Mouse (Mus musculus): ENCODE data around the gene Fnbp1. TPM values are rescaled to one million over a fixed set of nuclear protein-coding genes. Genes with fewer than 3 reads are reported as not detected.

Gene Fnbp1
- total RNA-seq, 2 experiments from 2014 or later, result 75.3 to 77.3 TPM

DNA sequence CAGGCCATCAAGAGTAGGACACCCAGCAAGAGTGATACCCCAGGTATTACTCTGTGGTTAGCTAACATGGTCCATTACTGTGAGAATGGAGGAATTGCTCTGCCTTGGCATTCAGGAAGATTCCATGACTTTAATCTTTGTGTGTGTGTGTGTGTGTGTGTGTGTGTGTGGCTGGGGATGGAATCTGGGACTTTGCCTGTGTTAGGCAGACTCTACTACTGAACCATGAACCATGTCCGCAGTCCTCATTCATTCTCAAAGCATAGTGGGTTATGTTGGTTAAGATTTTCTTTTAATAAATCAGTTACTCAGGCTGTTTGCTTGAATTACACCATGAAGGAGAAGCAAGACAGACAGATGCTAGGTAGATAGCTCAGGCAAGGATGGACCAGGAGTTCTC is 98.0 kb downstream of the Fnbp1 start:
- intact Hi-C loops (cut with DNase I), result no loop called here

GRCm38 (mm10) chr2:31042881-31043280 is 98.9 kb downstream of the Fnbp1 start:
- no peak for DNase-seq
- intact Hi-C loops (cut with DNase I), result no loop called here

More for the DNA sequence above, 98.0 kb downstream of the Fnbp1 start:
- no peak for DNase-seq

- intact Hi-C loops (cut with DNase I), result no loop called here
- no peak for DNase-seq
Observed at GRCm38 (mm10) chr2:31041386-31041785, 100.4 kb downstream of the Fnbp1 start.

- no peak for DNase-seq
- intact Hi-C loops (cut with DNase I), result no loop called here
Observed at GRCm38 (mm10) chr2:31040487-31040886, 101.3 kb downstream of the Fnbp1 start.

GRCm38 (mm10) chr2:31040043-31040442 is 101.8 kb downstream of the Fnbp1 start:
- intact Hi-C loops (cut with DNase I), result no loop called here
- DNase-seq, result no peak

DNA sequence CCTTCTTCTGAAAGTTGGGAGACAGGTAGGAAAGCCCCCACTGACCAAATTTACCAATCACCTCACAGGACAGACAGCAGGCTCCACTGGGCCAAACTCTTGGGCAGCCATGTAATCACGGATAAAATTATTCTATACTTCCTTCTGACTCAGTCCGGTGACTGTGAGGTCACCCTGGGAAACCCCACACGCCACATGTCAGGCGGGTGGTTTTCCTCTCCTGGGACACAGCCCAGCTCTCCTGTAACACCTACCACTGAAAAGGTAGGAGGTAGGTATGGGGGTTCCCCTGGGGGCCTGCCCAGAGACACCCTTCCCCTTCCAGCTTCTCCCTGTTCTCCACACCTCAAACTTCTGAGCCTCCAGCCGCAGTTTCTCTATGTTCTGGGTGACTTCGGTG is 105.0 kb downstream of the Fnbp1 start:
- intact Hi-C loops (cut with DNase I), result loop anchor here (10.0 kb wide), 1 partner anchor 108 kb away; the partner anchor contains the start of gene Fnbp1
- DNase-seq, result no peak

DNA sequence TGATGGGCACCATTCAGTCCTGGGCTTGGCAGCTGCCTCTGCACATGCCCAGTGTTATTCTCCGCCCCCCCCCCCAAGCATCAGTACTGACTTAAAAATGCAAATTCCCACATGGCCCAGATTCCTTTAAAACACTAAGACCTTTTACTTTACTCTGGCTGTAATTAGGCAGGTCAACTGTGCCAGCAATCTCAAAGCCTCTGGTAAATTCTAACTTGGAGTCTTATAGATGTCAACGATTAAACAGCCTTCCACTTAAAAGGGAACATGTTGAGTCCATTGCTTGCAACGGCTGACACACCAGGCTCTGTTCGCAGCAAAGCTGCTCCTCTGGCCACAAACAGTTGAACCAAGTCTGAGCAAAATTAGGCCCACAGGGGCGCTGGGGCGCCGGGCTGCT is 109.8 kb downstream of the Fnbp1 start:
- intact Hi-C loops (cut with DNase I), result loop anchor here (10.0 kb wide), 1 partner anchor 113 kb away; the partner anchor contains the start of gene Fnbp1
- no peak for DNase-seq

- DNase-seq, result no peak
- intact Hi-C loops (cut with DNase I), result no loop called here
Observed at GRCm38 (mm10) chr2:31026642-31027041, 115.2 kb downstream of the Fnbp1 start.

- intact Hi-C loops (cut with DNase I), result no loop called here
- DNase-seq, result no peak
Observed at GRCm38 (mm10) chr2:31025458-31025857, 116.3 kb downstream of the Fnbp1 start.

DNA sequence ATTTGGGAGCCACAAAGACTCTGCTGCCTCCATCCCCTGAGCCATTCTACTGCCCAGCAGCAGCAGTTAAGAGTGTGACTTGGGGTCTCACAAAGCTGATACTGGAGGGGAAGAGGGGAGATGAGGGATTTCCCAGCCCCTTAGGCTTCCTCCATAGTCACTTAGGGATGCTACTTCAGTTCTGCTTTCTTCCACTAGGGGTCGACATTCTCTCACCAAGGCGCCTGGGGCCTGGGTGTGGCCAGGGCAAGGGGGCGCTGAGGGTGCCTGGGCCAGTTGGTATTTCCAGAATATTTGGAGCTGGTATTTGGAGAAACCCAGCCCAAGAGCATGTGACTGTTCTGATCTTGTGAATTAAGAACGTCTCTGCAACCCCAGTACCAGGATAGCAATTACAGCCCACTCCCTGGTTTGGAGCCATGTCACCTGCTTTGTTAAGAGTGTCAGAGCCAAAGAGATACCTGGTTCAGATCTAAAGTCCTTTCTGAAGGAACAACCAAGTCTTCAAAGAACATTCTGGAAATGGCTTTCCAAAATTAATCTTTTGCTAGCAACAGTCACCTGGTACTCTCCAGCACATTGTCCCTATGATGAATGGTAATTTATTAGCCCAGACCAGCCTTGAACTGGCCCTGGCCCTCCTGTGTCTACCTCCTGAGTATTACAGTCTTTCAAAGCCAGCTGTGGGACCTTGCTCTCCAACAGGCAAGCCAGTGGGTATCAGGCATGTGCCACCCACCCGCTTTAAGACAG is 117.0 kb downstream of the Fnbp1 start:
- intact Hi-C loops (cut with DNase I), result no loop called here
- peak; percentile 56 for DNase-seq

GRCm38 (mm10) chr2:31023940-31024339 is 117.9 kb downstream of the Fnbp1 start:
- intact Hi-C loops (cut with DNase I), result no loop called here
- no peak for DNase-seq

DNA sequence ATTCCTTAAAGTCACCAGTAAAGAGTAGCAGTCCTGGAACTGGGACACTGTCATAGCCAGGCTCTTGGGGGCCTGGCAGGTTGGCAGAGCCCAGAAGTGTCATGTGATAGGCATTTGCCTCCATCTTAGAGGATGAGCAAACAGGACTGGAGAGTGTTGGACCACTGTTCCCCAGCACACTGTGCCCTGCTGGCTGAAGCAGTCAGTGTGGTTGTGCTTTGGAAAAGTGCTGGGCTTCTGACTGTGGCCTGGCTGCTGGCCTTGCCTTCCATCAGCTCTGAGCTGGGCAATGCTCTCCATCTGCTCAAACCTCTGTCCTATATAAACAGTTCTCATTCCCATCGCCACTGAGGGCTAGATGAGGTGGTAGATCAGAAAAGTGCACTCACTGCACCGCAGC is 121.6 kb downstream of the Fnbp1 start:
- intact Hi-C loops (cut with DNase I), result no loop called here
- no peak for DNase-seq

DNA sequence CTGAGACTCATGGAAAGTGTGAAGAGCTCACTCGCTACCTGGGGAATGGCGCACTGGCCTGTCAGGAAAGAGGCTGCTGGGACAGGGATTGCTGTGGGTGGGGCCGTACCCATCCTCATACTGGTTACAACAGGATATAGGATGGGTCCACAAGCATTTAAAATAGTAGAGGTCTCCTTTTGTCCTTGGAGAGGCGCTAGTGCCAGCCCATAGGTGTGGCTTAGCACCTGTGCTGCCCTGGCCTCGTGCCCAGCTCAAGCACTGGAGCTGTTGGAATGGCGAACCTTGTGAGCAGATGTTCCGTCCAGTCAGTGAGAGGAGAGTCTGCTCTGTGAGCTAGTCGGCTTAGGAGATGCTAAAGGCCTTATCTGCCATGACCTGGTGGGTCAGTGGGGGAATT is 122.8 kb downstream of the Fnbp1 start:
- peak; percentile 36 for DNase-seq
- intact Hi-C loops (cut with DNase I), result no loop called here

DNA sequence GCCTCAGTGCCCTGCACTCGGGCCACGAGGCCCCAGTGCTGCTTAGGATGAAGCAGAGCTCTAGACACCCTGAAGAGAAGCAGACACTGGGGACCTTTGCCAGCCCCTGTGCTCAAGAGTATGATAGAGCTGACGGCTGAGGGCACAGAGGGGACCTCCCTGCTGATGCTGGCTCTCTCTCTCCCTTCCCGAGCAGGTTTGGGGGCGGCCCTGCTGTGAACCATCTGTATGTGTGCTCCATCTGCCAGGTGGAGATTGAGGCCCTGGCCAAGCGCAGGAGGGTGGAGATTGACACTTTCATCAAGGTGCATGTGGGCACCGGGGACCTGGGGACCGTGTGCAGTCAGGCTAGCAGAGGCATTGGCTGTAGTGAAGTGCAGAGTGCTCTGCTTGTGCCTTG is 123.3 kb downstream of the Fnbp1 start:
- peak; percentile 51 for DNase-seq
- intact Hi-C loops (cut with DNase I), result no loop called here

DNA sequence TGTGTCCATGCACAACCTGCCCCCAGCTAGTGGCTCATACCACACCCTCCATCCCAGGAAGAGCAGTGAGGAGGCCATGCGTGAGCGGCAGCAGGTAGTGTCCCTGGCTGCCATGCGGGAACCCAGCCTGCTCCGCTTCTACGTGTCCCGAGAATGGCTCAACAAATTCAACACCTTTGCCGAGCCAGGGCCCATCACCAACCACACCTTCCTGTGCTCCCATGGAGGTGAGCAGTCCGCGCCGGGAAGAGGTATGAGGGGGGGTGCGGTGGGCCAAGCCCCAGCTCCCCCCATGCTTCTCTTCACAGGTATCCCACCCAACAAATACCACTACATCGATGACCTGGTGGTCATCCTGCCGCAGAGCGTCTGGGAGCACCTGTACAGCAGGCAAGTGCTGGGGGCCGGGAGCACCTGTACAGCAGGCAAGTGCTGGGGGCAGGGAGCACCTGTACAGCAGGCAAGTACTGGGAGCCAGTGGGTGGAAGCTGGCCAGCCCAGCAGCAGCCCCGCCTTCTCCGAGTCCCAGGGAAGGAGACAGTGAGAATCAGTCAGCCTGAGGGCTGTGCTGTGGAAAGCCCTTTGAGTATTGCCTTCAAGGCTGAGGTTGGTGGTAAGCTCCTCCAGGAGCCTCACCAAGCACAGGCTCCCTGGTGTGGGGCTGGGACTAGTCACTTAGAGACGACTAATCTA is 124.0 kb downstream of the Fnbp1 start:
- DNase-seq, result no peak
- intact Hi-C loops (cut with DNase I), result no loop called here

- intact Hi-C loops (cut with DNase I), result no loop called here
- DNase-seq, result no peak
Observed at GRCm38 (mm10) chr2:31013371-31014120, 128.3 kb downstream of the Fnbp1 start.

DNA sequence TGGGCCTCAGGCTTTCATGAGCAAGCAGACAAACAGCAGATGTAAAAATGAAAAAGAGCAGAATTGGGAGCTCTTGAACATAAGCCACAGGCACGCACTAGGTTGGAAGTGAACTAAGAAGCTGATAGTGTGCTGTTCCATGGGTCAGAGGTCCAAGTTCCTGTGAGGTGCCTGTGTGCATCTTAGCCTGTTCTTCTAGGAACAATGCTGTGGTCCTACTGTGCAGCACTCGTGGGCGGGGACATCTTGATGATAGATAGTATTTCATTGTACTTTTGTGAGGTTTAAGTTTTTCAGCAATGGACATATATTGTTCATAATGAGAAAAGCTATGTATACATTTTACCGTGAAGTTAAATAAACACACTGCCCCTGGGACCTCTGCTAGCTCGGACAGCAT is 134.6 kb downstream of the Fnbp1 start:
- intact Hi-C loops (cut with DNase I), result no loop called here
- DNase-seq, result no peak

DNA sequence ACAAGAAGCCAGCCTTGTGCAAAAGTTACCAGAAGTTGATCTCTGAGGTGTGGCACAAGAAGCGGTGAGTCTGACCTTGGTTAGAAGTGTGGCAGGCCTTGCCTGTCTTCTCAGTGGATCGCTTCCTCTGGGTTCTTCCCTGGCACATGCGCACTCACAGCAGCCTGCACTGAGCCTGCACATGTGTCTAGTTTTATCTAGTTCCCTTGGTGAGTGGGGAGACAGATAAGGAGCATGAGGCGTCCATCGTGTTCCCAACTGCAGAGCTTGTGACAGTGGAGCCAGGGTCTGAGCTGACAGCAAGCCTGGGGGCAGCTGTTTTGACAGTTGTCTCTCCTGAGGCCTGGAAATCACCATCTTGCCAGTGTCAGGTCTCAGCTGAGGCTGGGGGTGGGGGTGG is 135.4 kb downstream of the Fnbp1 start:
- no peak for DNase-seq
- intact Hi-C loops (cut with DNase I), result no loop called here

DNA sequence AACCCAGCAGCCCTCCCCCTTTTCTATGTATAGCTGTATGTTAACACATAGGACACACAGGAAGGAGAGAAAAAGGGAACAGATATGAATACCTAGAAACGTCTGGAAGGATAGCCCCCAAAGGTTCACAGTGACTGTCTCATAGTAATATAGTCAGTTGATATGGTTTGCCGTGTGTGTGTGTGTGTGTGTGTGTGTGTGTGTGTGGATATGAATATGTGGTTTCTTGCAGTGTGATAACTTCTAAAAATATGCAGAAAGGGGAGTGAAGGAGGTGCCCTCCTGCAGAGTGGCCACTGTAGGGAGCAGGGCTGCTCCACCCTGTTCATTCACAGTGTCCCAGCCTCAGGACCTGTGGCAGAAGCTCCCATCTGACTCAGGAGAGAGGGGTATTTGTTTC is 136.4 kb downstream of the Fnbp1 start:
- intact Hi-C loops (cut with DNase I), result no loop called here
- DNase-seq, result no peak

DNA sequence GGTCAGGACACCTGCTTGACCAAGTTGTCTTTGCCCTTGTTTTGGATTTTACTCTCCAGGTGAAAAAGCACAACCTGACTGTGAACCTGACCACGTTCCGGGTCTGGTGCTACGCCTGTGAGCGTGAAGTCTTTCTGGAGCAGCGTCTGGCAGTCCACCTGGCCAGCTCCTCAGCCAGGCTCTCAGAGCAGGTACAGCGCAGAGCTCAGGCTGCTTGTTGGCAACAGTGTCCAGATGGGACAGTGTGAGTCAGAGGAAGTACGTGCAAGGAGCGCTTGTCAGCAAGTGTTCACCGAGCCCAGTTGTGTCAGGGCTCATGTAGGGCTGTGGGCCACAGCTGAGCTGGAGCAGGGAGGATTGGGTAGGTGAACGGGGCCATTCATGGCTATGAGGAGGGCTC is 139.0 kb downstream of the Fnbp1 start:
- intact Hi-C loops (cut with DNase I), result no loop called here
- DNase-seq, result no peak

- intact Hi-C loops (cut with DNase I), result no loop called here
Observed at GRCm38 (mm10) chr2:30998443-30999260, 143.2 kb downstream of the Fnbp1 start.

More at GRCm38 (mm10) chr2:30998443-30999260, 143.2 kb downstream of the Fnbp1 start:
- DNase-seq, result no peak

All from left cerebral cortex, postnatal 4 days (tissue).